Mouse (Mus musculus) liver, embryonic 14.5 days (tissue): ENCODE measurements around the gene Slc27a1.

ENCODE experiments used
- CTCF ChIP-seq: IDR thresholded peaks from 2 replicates; pipeline ENCODE4 v1.5.1; 2016; ENCODE audit warnings: antibody characterized with exemption, low read depth, control low read depth
- EP300 ChIP-seq: IDR thresholded peaks from 2 replicates; pipeline ENCODE4 v1.6.1; 2016; ENCODE audit warnings: antibody characterized with exemption, low read depth

- TF ChIP-seq CTCF, result no peak
- TF ChIP-seq EP300, result no peak
Observed at GRCm38 (mm10) chr8:71579009-71579408, 10.3 kb downstream of the Slc27a1 start.
